Mouse (Mus musculus): ENCODE data around the gene Rab38. TPM values are rescaled to one million over a fixed set of nuclear protein-coding genes. Genes with fewer than 3 reads are reported as not detected.

Rab38 gene
- 1.7 and 2.0 TPM in 2 replicates for polyA plus RNA-seq (2016; fragmentation: Nextera tagmentation; extraction: Ambion mirVana)

DNA sequence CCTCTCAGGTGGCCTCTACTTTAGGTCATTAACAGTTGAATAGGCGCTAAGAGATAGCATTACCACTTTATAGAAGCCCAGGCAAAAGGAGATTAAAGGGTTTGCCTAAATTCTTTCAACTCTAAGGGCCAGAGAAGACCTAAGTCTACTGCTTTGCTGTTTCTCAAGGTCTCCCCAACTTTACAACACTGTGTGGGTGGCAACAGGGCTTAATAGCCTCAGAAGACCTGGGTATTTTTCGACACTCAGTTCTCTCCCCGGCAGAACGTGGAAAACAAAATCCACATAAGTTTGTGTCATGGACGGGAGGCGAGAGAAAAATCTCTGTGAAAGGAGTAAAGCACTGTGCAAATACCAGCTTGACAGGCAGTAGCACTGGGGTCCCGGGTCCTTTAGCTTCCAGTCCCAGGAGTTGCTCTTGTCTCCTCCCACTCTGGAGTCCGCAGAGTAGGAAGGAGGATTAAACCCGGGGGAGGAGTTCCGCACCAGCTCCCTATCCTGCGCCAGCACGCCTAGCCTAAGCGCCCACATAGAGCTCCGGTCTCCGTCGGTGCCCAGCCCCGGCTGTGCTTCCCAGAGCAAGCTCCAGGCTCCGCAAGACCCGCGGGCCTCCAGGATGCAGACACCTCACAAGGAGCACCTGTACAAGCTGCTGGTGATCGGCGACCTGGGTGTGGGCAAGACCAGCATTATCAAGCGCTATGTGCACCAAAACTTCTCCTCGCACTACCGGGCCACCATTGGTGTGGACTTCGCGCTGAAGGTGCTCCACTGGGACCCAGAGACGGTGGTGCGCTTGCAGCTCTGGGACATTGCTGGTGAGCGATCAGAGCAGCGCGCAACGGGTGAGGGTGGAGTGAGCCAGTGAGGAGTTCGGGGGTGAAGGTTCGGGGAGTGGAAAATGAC, at the start of gene Rab38:
Rab38 (plus strand) TSS at position 488 of the 906 bp plus-strand sequence.
- WGBS, result under 1% methylated on average over 35 of the region's 35 CpGs
- no peak within 1 kb of the TSS for H3K27ac ChIP-seq (replicated peaks)

DNA sequence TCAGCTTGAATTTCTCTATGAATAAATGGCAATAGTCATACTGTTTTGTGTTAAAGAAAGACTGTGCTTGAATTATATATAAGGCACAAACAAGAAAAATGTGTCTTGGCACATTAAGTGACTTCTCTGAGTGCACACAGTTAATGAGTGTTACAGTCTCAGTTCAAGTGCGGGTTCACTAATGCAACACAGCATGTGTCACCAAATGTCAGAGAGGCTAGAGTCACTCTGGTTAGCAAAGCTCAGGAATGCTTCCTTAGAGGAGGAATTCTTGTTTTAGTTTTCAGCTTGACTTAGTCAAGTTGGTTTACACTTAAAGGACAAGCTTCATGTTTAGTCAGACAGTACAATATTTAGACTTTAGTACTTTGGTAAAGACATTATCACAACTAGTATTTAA, 35.5 kb upstream of the Rab38 start:
- H3K9me3 ChIP-seq, result no peaks in the 10 kb centered on the region
- no peak overlapping the region for H3K27ac ChIP-seq (replicated peaks)
- no peak for ATAC-seq (ENCODE audit: low FRiP score, low read depth)
- no peak overlapping the region for H3K4me3 ChIP-seq
- H3K4me2 ChIP-seq (replicated peaks), result no peak overlapping the region
- no peaks in the 10 kb centered on the region for H3K27me3 ChIP-seq
- H3K4me1 ChIP-seq, result no peaks in the 10 kb centered on the region
- H3K9ac ChIP-seq (replicated peaks), result no peak overlapping the region
- 88% methylated on average over 1 of the region's 1 CpGs for WGBS
- no peaks in the 10 kb centered on the region for H3K36me3 ChIP-seq

More for the DNA sequence above, at the start of gene Rab38:
- peak within 1 kb of the TSS; percentile 51 for H3K4me3 ChIP-seq
- H3K9ac ChIP-seq (replicated peaks), result peak within 1 kb of the TSS; percentile 44
- H3K4me1 ChIP-seq, result 0 out of 2 replicates have a peak, but pooled peaks cover 4% of the 10 kb centered on the region
- H3K27me3 ChIP-seq, result peaks cover 8% of the 10 kb centered on the region; the same call in 1 of the 2 replicates
- peak within 1 kb of the TSS; percentile 91 for H3K4me2 ChIP-seq (replicated peaks)
- H3K36me3 ChIP-seq, result no peaks in the 10 kb centered on the region
- peak; percentile 97 for ATAC-seq (ENCODE audit: low FRiP score, low read depth)
- H3K9me3 ChIP-seq, result no peaks in the 10 kb centered on the region

DNA sequence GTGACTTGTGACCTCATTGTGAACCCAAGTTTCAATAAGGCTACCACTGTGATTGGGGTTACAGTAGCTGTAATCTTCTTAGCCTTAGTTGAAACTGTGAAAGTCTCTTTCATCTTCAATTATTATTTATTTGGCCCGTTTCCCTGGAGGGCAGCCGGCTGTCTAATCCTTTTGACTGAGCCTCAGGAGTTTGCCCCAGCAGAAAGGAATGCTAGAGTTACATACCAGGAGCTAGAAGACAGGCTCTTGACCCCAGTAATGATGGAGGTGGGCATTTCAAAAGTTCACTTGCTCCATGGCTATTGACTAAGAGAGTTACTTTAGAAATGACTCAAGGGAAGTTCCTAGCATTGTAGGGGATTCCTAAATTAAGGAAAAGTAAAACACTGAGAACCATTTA, 34.3 kb upstream of the Rab38 start:
- Histone ChIP-seq H3K27me3 (no peaks in the 10 kb centered on the region), H3K9me3 (no peaks in the 10 kb centered on the region), H3K27ac (replicated peaks) (no peak overlapping the region), H3K4me2 (replicated peaks) (no peak overlapping the region), H3K36me3 (no peaks in the 10 kb centered on the region), H3K4me3 (no peak overlapping the region), H3K9ac (replicated peaks) (no peak overlapping the region), H3K4me1 (no peaks in the 10 kb centered on the region)
- WGBS, result 24% methylated on average over 2 of the region's 2 CpGs
- ATAC-seq (ENCODE audit: low FRiP score, low read depth), result no peak

DNA sequence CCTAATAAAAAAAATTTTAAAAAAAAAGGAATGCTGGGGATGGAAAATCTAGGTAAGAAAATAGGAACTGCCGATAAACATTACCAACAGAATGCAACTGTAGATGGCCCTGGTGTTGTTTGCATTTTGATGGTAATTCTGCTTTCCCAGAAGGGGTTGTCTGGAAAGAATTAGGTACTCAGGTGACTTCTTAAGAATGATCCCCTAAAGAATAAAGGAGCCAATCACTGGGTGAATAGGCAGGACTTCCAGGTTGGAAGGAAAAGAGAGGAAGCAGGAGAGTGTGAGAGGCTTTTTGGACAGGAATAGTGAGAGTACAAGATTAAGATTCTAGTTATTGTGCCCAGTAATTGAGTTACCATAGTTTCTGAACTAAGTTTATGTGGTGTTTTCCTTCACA, 24.8 kb upstream of the Rab38 start:
- Histone ChIP-seq H3K9ac (replicated peaks) (no peak overlapping the region), H3K36me3 (no peaks in the 10 kb centered on the region), H3K4me1 (no peaks in the 10 kb centered on the region), H3K4me2 (replicated peaks) (no peak overlapping the region), H3K9me3 (no peaks in the 10 kb centered on the region), H3K4me3 (no peak overlapping the region), H3K27me3 (no peaks in the 10 kb centered on the region), H3K27ac (replicated peaks) (no peak overlapping the region)
- no peak for ATAC-seq (ENCODE audit: low FRiP score, low read depth)
- 93% methylated on average over 1 of the region's 1 CpGs for WGBS

DNA sequence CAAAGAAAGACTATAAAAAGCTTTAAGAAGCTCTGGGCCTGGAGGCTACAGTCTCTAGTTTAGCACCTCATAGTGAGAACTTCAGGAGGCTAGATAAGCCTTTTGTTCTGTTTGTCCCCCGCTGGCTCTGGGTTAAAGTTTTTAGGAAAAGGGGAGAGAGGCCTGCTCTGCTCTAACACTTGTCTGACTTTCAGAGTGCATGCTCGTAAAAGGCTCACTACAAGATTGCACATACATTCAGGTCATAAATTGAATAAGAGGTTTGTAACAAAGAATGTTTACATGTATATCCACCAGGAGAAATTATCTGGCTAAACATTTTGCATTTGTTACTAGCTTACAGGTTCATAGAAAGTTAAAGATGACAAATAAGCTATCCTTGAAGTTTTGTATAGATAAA, 23.6 kb upstream of the Rab38 start:
- Histone ChIP-seq H3K9me3 (no peaks in the 10 kb centered on the region), H3K4me1 (no peaks in the 10 kb centered on the region), H3K27me3 (no peaks in the 10 kb centered on the region), H3K4me3 (no peak overlapping the region), H3K9ac (replicated peaks) (no peak overlapping the region), H3K4me2 (replicated peaks) (no peak overlapping the region), H3K27ac (replicated peaks) (no peak overlapping the region), H3K36me3 (no peaks in the 10 kb centered on the region)
- 68% methylated on average over 2 of the region's 2 CpGs for WGBS
- ATAC-seq (ENCODE audit: low FRiP score, low read depth), result no peak

DNA sequence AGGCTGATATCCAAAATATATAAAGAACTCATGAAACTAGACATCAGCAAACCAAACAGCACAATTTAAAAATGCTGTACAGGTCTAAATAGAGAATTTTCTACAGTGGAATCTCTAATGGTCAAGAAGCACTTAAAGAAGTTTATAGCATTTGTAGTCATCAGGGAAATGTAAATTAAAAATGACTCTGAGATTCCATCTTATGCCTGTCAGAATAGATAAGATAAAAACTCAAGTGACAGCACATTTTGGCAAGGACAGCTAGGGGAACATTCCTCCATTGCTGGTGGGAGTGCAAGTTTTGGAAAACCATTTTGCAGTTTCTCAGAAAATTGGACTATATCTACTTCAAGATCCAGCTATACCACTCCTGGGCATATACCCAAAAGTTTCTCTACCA, 8.3 kb upstream of the Rab38 start:
- no peaks in the 10 kb centered on the region for H3K4me1 ChIP-seq
- no peak overlapping the region for H3K4me3 ChIP-seq
- H3K27ac ChIP-seq (replicated peaks), result no peak overlapping the region

DNA sequence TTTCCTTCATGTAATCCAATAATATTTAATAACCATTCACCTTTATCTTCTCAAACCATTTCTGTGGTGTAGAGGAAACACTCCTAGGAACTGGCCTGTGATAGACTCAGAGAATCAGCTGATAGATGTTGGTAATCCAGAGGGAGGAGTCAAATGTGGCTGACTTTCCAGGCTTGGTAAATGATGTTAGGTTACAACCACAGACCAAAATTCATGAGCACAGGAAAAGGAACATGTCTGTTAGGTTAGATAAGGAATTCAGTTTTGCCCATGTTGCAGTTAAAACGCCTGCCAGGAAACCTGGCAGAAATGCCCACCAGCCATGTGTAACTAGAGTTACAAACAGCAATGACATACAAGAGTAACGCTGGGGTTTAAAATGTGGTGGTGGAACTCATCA, 6.2 kb upstream of the Rab38 start:
- H3K27me3 ChIP-seq, result no peaks in the 10 kb centered on the region
- WGBS, result 87% methylated on average over 2 of the region's 2 CpGs
- H3K4me3 ChIP-seq, result no peak overlapping the region
- ATAC-seq (ENCODE audit: low FRiP score, low read depth), result no peak
- no peak overlapping the region for H3K27ac ChIP-seq (replicated peaks)
- no peaks in the 10 kb centered on the region for H3K9me3 ChIP-seq
- H3K4me2 ChIP-seq (replicated peaks), result no peak overlapping the region
- no peak overlapping the region for H3K9ac ChIP-seq (replicated peaks)
- no peaks in the 10 kb centered on the region for H3K4me1 ChIP-seq
- H3K36me3 ChIP-seq, result no peaks in the 10 kb centered on the region

More for the DNA sequence above, 8.3 kb upstream of the Rab38 start:
- no peaks in the 10 kb centered on the region for H3K9me3 ChIP-seq
- H3K4me2 ChIP-seq (replicated peaks), result no peak overlapping the region
- ATAC-seq (ENCODE audit: low FRiP score, low read depth), result no peak
- no peak overlapping the region for H3K9ac ChIP-seq (replicated peaks)
- H3K27me3 ChIP-seq, result no peaks in the 10 kb centered on the region
- H3K36me3 ChIP-seq, result no peaks in the 10 kb centered on the region

DNA sequence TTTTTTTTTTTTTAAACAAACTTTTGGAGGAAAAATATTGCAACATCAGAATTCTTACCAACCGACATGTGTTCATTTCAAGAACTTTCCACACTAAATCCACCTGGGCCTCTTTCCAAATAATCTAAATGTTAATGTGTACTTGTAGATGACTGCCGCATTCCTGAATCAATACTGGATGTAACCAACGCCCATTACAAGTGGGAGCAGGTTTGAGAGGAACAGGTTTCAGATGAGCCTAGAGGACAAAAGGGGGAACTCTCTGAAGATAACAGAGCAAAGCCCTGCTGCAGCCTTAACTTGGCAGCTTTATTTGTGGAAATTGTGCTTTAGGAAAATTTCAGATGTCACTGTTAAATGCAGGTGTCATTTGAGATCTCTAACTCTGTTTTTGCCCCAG, 4.3 kb upstream of the Rab38 start:
- 0 out of 2 replicates have a peak, but pooled peaks cover 4% of the 10 kb centered on the region for H3K4me1 ChIP-seq
- no peak overlapping the region for H3K4me2 ChIP-seq (replicated peaks)
- no peaks in the 10 kb centered on the region for H3K36me3 ChIP-seq
- no peak for ATAC-seq (ENCODE audit: low FRiP score, low read depth)
- 74% methylated on average over 3 of the region's 3 CpGs for WGBS
- no peak overlapping the region for H3K27ac ChIP-seq (replicated peaks)
- no peak overlapping the region for H3K9ac ChIP-seq (replicated peaks)
- peaks cover 8% of the 10 kb centered on the region; the same call in 1 of the 2 replicates for H3K27me3 ChIP-seq
- H3K4me3 ChIP-seq, result no peak overlapping the region
- H3K9me3 ChIP-seq, result no peaks in the 10 kb centered on the region

DNA sequence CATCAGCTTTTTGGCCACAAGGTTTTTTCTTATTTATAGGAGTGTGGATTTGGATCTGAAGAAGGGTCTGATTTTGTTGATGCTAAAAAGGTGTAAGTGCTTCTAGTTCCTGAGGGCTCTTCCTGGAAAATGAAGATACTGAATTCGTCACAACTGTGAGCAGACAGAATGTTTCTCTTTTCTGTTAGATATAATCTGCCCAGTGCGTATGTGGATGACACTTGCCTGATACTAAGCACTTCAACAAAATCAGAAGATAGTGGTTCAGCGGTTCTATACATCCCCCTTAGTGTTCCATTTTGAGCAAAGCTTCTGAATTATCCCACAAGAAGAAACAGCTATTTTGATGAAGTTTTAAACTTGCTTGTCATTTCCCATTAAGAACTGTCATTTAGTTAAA, 2.6 kb upstream of the Rab38 start:
- peaks cover 8% of the 10 kb centered on the region; the same call in 1 of the 2 replicates for H3K27me3 ChIP-seq
- no peak overlapping the region for H3K27ac ChIP-seq (replicated peaks)
- no peak overlapping the region for H3K4me2 ChIP-seq (replicated peaks)
- H3K9me3 ChIP-seq, result no peaks in the 10 kb centered on the region
- H3K9ac ChIP-seq (replicated peaks), result no peak overlapping the region
- no peak overlapping the region for H3K4me3 ChIP-seq
- no peaks in the 10 kb centered on the region for H3K36me3 ChIP-seq
- WGBS, result 89% methylated on average over 3 of the region's 3 CpGs
- ATAC-seq (ENCODE audit: low FRiP score, low read depth), result no peak
- 0 out of 2 replicates have a peak, but pooled peaks cover 4% of the 10 kb centered on the region for H3K4me1 ChIP-seq

DNA sequence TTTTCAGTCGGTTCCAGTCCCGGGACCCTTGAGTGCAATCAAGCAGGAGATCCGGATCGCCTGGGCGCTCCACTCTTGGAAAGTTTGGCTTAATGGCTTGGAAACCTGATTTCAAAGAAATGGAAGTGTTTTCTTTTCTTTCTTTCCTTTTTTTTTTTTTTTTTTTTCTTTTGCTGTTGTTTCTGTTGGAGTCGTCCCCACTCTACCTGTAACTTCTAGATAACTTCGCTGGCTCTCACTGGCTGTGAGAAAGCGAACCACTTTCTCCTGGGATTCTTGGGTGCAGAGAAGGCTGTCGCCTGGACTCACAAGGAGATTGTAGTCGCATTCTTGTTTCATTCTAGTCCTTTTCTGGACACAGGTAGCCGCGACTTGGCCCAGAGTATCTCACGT, 615 bp downstream of the Rab38 start:
- no peaks in the 10 kb centered on the region for H3K36me3 ChIP-seq
- ATAC-seq (ENCODE audit: low FRiP score, low read depth), result no peak
- 0 out of 2 replicates have a peak, but pooled peaks cover 4% of the 10 kb centered on the region for H3K4me1 ChIP-seq
- H3K4me3 ChIP-seq, result peak overlapping the region; percentile 51
- peak overlapping the region; percentile 44 for H3K9ac ChIP-seq (replicated peaks)
- no peak overlapping the region for H3K27ac ChIP-seq (replicated peaks)
- H3K9me3 ChIP-seq, result no peaks in the 10 kb centered on the region
- 3% methylated on average over 13 of the region's 13 CpGs for WGBS
- H3K27me3 ChIP-seq, result peaks cover 8% of the 10 kb centered on the region; the same call in 1 of the 2 replicates
- peak overlapping the region; percentile 91 for H3K4me2 ChIP-seq (replicated peaks)

DNA sequence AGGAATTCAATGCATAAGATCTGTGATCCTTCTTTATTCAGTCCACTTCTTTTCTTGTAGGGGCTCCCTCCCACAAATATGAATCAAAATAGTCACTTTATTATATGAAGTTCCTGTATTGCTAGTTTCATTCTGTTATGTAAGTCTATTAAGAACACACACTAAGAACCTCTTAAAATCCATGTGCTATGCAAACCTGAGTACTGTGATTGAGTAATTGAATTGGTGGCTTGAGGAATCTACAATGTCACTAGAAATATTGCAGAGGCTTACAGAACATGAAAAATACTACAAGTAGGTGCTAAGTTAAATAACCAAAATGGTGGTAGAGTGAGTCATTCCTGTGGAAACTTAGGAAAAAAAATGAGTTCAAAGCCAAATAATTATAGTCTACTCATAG, 10.2 kb downstream of the Rab38 start:
- no peak overlapping the region for H3K4me2 ChIP-seq (replicated peaks)
- no peaks in the 10 kb centered on the region for H3K27me3 ChIP-seq
- H3K36me3 ChIP-seq, result no peaks in the 10 kb centered on the region
- no peak overlapping the region for H3K9ac ChIP-seq (replicated peaks)
- H3K27ac ChIP-seq (replicated peaks), result no peak overlapping the region
- no peaks in the 10 kb centered on the region for H3K4me1 ChIP-seq
- ATAC-seq (ENCODE audit: low FRiP score, low read depth), result no peak
- no peaks in the 10 kb centered on the region for H3K9me3 ChIP-seq
- H3K4me3 ChIP-seq, result no peak overlapping the region

DNA sequence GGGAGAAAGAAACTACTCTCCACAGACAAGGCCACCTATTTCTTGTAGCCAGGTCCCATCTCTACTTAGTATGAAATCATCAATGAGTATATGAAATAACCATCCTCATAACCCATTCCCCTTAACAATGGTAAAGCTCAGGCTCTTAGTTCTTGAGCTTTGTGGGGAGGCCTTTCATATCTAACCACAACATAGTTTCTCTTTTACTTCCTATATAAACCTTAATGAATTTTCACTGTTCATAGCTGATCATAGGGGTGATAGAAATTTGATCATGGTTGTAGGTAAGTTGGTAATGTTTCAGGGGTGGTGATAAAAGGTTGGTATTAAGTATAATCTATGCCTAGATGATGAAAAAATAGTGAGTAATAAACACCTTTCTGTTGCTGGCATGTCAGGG, 12.6 kb downstream of the Rab38 start:
- Histone ChIP-seq H3K9me3 (no peaks in the 10 kb centered on the region), H3K36me3 (no peaks in the 10 kb centered on the region), H3K4me3 (no peak overlapping the region), H3K9ac (replicated peaks) (no peak overlapping the region), H3K4me1 (no peaks in the 10 kb centered on the region), H3K4me2 (replicated peaks) (no peak overlapping the region), H3K27me3 (no peaks in the 10 kb centered on the region), H3K27ac (replicated peaks) (no peak overlapping the region)
- no peak for ATAC-seq (ENCODE audit: low FRiP score, low read depth)

Data from midbrain, embryonic 12.5 days (tissue).